Mouse (Mus musculus) heart, adult 18-20 months (tissue): Measurements from ENCODE around the gene Sesn3. TPM values are rescaled to one million over a fixed set of nuclear protein-coding genes. Genes with fewer than 3 reads are reported as not detected.
"Not testable (repeated sequence)": the region's sequence is repeated elsewhere in the genome, so short reads cannot be mapped to it uniquely, and the experiment has no call there.

Experiments used
- DNase-seq, 2 experiments: peaks; one replicate each; pipeline ENCODE4 v3.0.0; 2021 to 2022; ENCODE audit warnings: mixed read lengths in 1 of 2
- long read RNA-seq, 2 experiments: library from polyadenylated mRNA; stranded (forward); transcript quantifications; one replicate each; pipeline ENCODE4 v2.0.0; 2021
- total RNA-seq, 2 experiments: library from RNA; stranded (reverse); gene quantifications; 2 replicates each; pipeline ENCODE4 v1.2.3; 2021

The Sesn3 gene
- total RNA-seq, result 10 to 100 TPM; 21.4 to 25.5 TPM
- long read RNA-seq, experiment 1, full-length matches to known transcripts, result 1 of 2 reads
- long read RNA-seq, experiment 1, partial matches to known transcripts, result 1 of 2 reads
- long read RNA-seq, experiment 1, other reads (novel, unspliced or antisense), result 0 of 2 reads
- long read RNA-seq, experiment 2, full-length matches to known transcripts, result 1 of 2 reads
- long read RNA-seq, experiment 2, partial matches to known transcripts, result 0 of 2 reads
- long read RNA-seq, experiment 2, other reads (novel, unspliced or antisense), result 1 of 2 reads

GRCm38 (mm10) chr9:14274986-14275720 is at the start of gene Sesn3:
TSS of gene Sesn3 (plus strand) at chr9:14275067.
- DNase-seq, result peak; percentile 76 to 79

- not testable (repeated sequence) for DNase-seq
These were observed 47.8 kb upstream of the Sesn3 start for GRCm38 (mm10) chr9:14227086-14227485.

- no peak for DNase-seq
These were observed 41.0 kb upstream of the Sesn3 start for GRCm38 (mm10) chr9:14233702-14234373.

GRCm38 (mm10) chr9:14235286-14235685 is 39.6 kb upstream of the Sesn3 start:
- DNase-seq, result no peak

GRCm38 (mm10) chr9:14241003-14241402 is 33.9 kb upstream of the Sesn3 start:
- DNase-seq, result not testable (repeated sequence)

- DNase-seq, result no peak
These were observed 32.6 kb upstream of the Sesn3 start for GRCm38 (mm10) chr9:14242308-14242707.

- peak in 1 of 2 experiments; percentile 43 for DNase-seq
These were observed 30.3 kb upstream of the Sesn3 start for GRCm38 (mm10) chr9:14244528-14244927.

GRCm38 (mm10) chr9:14245013-14245586 is 29.8 kb upstream of the Sesn3 start:
- no peak for DNase-seq

GRCm38 (mm10) chr9:14246016-14246799 is 28.7 kb upstream of the Sesn3 start:
- peak; percentile 14 to 24 for DNase-seq

- no peak for DNase-seq
These were observed 27.2 kb upstream of the Sesn3 start for GRCm38 (mm10) chr9:14247480-14248208.

GRCm38 (mm10) chr9:14248209-14248596 is 26.7 kb upstream of the Sesn3 start:
- DNase-seq, result no peak

- no peak for DNase-seq
These were observed 13.7 kb upstream of the Sesn3 start for GRCm38 (mm10) chr9:14261150-14261549.

GRCm38 (mm10) chr9:14262568-14262972 is 12.3 kb upstream of the Sesn3 start:
- DNase-seq, result no peak

GRCm38 (mm10) chr9:14266470-14266869 is 8.4 kb upstream of the Sesn3 start:
- no peak for DNase-seq

GRCm38 (mm10) chr9:14268578-14268977 is 6.3 kb upstream of the Sesn3 start:
- no peak for DNase-seq

- no peak for DNase-seq
These were observed 1.9 kb upstream of the Sesn3 start for GRCm38 (mm10) chr9:14272921-14273320.

GRCm38 (mm10) chr9:14274586-14274985 is 281 bp upstream of the Sesn3 start:
- no peak for DNase-seq

GRCm38 (mm10) chr9:14275792-14276480 is 1.1 kb downstream of the Sesn3 start:
- peak; percentile 99 for DNase-seq

GRCm38 (mm10) chr9:14276481-14277287 is 1.8 kb downstream of the Sesn3 start:
- DNase-seq, result peak; percentile 16 to 60
